Mouse (Mus musculus) heart, postnatal 14 days (tissue): Measurements from ENCODE around the gene Thap11. TPM values are rescaled to one million over a fixed set of nuclear protein-coding genes. Genes with fewer than 3 reads are reported as not detected.
"Not testable (repeated sequence)": the region's sequence is repeated elsewhere in the genome, so short reads cannot be mapped to it uniquely, and the experiment has no call there.

Experiments
- DNase-seq, 2 experiments: peaks; one replicate each; pipeline ENCODE4 v3.0.0; 2021 to 2022
- intact Hi-C: fragments of 180-260 bp; cut with DNase I; formaldehyde crosslinking; loops from one replicate; pipeline ENCODE4 v1.15.1; 2025
- long read RNA-seq, 2 experiments: library from polyadenylated mRNA; stranded (forward); transcript quantifications; one replicate each; pipeline ENCODE4 v2.0.0; 2021
- total RNA-seq, 2 experiments: library from RNA; stranded (reverse); gene quantifications; 2 replicates each; pipeline ENCODE4 v1.2.3; 2021

Gene Thap11
- 10 to 100 TPM; 27.5 to 29.1 TPM for total RNA-seq
- long read RNA-seq, experiment 1, transcript Thap11-201 (1 exons, 1,819 nt) = major isoform, 48 of 48 reads
- long read RNA-seq, experiment 1, partial matches to known transcripts = 0 of 48 reads
- long read RNA-seq, experiment 1, other reads (novel, unspliced or antisense) = 0 of 48 reads
- long read RNA-seq, experiment 2, transcript Thap11-201 (1 exons, 1,819 nt) = major isoform, 46 of 46 reads
- long read RNA-seq, experiment 2, partial matches to known transcripts = 0 of 46 reads
- long read RNA-seq, experiment 2, other reads (novel, unspliced or antisense) = 0 of 46 reads

DNA sequence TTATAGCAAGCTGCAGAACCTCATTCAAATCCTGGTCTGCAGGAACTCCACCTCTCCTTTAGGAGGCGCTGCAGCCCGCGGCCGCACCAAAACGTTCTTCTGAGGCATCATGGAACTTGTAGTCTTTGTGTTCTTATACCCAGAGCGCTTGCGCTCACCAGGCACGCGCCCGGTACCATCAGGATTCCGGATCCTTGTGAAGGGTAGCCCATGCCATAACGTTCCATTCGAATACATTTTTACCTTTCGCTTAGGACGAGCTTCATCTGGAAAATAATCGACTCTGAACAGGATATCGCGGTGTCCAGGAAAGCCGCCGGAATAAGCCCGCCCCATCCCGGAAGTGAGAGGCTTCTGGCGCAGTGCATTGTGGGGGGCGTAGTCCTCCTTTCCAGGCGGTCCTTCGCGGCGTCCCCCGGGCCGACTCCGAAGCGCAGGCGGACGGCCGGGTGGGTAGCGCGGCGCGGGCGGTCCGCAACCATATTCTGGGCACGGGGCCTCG lies at the start of gene Thap11:
Gene Thap11, plus strand, starts transcription at position 418 of the 502 bp plus-strand sequence.
- intact Hi-C loops = loop anchor here (2.0 to 5.0 kb wide), 3 partner anchors 38 to 76 kb away; partner anchors contain the start of genes Nrn1l and Pskh1
- peak; percentile 91 to 95 for DNase-seq

DNA sequence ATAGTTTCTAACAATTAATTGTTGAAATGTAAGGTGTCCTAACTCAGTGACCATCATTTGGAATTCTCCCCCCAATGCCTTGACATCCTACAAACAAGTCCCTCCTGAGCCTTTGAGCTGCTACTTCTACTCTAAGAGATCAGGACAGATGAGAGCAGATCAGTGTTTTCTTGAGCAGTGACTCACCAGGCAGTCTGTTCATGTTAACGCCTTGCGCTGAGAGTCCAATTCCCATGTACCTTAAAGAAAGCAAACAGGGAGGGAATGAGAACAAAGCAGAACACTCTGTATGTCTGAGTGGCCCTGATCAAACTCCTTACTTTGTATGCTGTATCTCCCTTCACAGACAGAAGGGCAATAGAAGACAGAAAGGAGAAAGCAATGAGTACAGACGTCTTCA lies 49.6 kb upstream of the Thap11 start:
- intact Hi-C loops = no loop called here

DNA sequence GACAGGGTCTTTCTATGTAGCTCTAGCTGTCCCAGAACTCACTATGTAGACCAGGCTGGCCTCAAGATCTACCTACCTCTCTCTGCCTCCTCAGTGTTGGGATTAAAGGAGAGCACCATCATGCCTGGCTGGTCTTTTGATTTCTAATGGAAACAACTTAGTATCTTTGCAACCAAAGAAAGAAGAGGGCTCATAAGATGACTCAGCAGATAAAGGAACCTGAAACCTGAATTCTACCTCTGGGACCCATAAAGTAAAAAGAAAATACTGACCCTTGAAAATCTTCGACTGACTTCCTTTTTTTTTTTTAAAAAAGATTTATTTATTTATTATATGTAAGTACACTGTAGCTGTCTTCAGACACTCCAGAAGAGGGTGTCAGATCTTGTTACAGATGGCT lies 49.0 kb upstream of the Thap11 start:
- intact Hi-C loops = no loop called here
- DNase-seq = no peak

More for the DNA sequence above, 49.6 kb upstream of the Thap11 start:
- no peak for DNase-seq

DNA sequence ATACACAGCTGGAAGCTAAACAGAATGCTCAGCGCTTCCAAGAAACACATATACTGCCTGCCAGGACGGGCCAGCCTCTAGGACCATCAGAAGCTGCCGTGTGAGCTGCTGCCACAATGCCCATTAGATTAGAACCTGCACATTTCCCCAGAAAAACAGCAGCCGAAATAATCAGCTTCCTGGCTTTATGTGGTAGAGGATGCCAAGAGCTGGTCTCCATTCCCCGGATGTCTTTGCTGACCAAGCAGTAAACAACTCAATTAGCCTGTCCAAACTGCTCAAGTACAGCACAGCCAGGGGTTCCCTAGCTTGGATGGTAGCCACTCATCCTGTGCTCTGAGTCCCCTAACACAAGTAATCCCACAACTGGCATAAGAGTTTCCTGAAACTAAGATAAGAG lies 47.2 kb upstream of the Thap11 start:
- DNase-seq = no peak
- intact Hi-C loops = no loop called here

DNA sequence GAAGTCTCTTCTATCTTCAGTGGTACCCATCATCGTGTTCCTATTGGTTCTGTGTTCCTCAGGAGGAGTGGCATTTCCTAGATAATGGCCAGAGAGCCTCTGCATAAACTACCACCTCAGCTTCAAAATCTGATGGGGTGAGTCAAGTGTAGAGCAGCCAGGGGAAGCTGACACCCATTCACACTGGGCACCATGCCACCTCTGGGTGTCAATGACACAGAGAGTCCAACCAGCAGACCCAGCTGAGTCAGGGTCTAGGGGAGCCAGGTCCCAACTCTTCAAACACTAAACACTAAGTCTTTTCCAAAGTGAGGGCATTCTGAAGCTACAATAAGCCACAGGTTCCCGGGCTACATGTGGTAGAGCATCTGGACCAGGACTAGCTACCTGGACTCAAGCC lies 46.5 kb upstream of the Thap11 start:
- intact Hi-C loops = no loop called here
- DNase-seq = peak in 1 of 2 experiments; percentile 40

DNA sequence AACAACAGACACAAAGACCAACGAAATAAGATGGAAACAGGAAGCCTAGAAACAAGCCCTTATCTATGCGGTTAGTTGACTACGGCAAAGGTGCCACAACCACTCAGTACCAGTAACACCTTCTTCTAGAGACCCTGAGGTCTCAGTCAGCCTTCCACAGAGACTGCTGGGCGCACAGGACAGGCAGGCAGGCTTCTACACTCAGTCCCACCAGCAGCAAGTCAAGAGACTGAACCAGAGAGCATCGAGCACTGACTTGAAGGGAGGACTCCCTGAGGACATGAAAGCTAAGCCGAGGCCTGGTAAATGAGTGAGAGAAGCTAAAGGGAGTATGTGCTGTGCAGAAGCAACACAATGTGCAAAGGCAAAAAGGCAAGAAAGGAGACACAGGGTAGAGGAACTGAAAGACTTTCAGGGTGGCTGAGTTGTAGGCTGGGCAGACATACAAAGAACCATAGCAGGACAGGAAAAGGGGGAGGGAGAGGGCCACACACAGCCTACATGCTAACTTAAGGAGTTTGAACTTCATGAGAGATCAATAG lies 44.6 kb upstream of the Thap11 start:
- intact Hi-C loops = no loop called here
- DNase-seq = no peak

DNA sequence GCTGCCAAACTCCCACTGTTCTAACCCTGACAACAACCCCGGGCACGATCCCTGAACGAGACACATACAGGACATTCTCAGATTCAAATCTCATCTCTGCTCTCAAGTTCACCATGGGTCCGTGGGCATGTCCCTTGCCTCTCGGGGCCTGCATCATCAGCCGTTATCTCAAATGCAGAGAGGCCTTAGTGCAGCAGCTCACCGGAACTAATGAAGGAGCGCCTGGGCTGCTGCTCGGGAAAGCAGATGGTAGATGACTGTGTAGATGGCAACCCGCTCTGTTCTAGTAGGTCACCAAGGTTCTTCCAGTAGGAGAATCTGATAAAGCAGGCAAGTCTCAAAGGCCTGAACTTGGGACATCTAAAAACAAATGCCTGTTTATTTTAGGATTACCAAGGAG lies 43.9 kb upstream of the Thap11 start:
- no peak for DNase-seq
- intact Hi-C loops = no loop called here

DNA sequence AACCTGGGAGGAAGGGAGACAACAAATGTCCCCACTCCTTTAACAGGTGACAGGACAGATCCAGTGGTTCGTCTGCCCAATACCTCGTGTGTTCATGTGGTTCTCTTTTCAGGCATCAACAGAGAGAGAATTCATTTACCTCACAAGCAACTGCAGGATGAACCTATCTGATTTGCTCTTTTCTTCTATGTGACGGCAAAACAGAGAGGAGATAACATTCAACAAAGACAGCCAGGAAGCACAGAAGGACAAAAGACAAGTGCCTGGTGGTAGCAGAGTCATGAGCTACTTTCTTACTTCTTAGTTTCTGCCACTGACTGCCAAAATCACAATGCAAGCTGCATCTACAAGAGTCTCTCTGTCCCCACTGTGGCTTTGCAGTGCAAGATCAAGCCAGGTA lies 43.4 kb upstream of the Thap11 start:
- DNase-seq = no peak
- intact Hi-C loops = no loop called here

DNA sequence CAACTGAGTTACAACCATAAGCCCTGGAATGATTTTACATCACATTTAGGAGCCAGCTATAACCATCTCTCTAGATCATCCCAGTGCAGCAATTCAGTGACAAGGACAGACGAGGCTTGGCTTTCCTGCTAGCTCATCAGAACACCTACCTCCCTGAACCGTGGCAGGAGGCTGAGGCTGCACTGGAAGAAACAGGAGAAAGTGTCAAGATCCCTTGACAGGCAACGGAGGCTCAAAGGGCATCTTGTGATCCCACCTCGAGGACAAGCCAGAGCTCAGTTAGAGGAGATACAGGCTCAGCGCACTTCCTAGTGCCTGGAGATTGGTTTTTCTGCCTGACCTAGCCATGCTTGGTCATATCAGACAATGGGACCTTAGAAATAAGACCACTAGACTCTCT lies 42.4 kb upstream of the Thap11 start:
- intact Hi-C loops = no loop called here
- DNase-seq = no peak

DNA sequence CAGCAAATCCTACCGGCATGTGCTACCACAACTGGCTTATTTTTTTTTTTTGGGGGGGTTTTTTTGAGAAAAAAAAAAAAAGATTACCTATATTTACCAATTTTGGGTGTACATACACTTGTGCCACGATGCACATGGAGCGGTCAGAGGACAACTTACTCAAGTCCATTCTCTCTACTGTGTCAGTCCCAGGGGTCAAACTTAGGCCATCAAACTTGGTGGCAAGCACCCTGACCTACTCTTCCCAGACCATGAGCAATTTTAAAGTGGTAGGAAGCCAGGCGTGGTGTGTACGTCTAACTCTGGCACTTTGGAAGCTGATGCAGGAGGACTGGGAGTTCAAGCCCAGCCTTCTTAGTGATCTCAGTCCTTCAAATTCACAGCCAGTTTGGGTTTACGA lies 41.7 kb upstream of the Thap11 start:
- DNase-seq = no peak
- intact Hi-C loops = no loop called here

DNA sequence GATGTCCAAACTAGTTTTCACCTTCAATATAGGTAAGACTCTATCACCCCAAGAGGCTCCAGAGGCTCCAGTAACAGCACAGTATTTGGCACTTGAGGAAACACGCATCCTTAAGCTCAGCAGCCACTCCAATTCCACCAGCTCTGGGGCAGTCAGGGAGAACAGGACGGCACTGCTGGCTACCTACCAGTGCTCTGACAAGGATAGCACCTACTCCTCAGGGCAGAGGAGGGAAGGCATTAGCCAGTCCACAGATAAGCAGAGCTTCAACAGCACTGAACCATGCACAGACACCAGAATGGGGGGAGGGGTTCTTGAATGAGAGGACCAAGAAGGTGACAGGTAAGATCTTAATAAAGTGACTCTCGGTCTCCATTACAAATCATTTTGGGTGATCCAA lies 35.3 kb upstream of the Thap11 start:
- intact Hi-C loops = no loop called here
- DNase-seq = no peak

DNA sequence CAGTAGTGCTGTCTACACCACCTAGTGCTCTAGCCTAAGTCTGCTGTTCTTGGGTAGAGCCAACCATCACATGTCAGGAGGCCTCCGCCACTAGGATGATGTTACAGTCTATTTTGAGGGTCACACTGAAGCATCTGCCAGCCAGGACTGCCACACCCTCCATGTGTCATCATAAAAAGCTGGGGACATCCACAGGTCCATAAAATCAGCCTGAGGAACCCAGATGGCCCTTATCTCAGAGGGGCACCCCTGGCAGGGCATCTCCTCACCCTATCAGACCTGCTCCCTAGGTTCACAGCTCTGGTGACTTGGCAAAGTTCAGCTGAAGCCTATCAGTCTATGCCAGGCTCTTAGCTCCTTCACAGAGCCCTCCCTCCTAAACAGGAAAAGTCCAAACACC lies 34.0 kb upstream of the Thap11 start:
- intact Hi-C loops = no loop called here
- DNase-seq = no peak

DNA sequence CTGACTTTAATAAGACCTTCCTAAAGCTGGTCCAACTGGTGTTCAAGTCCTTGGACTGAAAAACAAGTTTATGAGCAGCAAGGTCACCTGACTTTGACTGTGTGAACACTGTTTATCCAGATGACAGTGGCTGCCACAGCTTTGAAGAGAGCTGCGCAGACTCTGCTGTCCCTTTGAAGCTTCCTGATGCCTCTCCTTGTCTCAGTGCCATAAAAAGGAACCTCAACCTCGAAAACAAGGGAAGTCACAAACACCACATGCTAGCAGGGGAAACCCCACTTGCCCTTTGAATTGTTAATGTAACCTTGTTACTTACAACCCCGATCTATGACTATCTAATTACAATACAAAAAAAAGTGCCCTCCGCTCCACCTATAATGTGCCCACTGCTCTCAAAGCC lies 29.4 kb upstream of the Thap11 start:
- no peak for DNase-seq
- intact Hi-C loops = no loop called here

DNA sequence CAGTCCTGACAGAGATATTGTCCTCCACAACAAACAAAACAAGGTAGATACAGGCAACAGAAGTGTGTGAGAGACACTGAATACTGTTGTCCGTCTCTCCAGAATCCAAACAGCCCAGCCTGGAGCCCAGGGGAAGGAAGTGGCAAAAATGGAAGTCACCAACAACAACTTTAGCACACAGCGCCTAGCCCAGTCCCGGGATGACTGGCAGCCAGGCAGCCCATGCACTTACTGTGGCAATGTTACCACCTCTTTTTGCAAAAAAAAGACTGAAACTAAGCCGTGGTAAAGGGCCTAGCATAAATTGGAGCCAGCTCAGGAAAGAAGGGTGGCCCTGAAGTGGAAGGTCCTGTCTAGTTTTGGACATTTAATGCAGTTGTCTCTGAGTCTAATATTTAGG lies 28.6 kb upstream of the Thap11 start:
- DNase-seq = no peak
- intact Hi-C loops = loop anchor here (2.0 kb wide), 1 partner anchor 112 kb away; no protein-coding TSS in a partner anchor

DNA sequence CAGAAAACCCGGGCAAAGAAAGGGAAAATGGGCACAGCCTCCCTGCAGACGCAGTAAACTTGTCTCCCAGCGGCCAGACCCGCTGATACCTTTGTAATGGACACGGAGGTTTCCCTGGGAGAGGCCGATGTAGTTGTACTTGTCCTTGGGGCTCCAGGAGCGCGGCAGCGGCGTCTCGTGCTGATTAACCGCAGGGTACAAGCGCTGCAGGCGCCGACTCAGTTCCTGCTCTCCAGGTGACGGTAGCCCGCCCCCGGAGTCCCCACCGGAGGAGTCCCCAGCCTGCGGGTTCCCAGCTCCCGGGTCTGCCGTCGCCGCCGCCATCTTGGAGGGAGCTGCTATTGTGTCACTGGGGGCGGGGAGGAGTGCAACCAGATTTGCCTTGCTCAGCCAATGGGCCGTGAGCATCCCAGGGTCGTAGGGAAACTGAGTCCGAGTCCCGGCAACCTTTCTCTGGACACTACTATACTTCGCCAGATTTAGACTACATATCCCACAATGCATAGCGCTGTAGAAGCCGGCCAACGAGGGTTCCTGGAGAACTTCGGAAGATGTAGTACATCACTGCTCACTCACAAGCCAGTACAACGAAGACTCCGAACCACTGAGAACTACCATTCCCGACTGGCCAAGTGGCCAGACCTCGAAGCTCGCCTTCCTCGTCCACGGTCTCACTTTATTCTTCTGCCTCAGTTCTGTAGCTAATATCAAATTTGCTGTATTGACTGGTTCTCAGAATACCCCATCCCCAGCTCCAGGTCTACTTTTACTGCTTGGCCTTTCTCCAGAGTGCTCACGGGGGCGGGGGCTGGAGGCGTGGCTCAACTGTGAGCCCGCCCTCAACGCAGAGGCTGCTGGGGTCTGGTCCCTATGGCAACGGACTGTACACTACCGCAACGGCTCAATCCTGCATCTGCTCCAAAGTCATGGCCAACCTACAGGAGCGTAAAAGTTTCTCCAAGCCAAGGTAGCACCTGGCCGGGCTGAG lies 27.8 kb upstream of the Thap11 start, which contains the start of the genes Ranbp10 and Tsnaxip1:
Gene Ranbp10, minus strand, starts transcription at position 490 of the 988 bp plus-strand sequence.
Gene Tsnaxip1, plus strand, starts transcription at position 871 of the 988 bp plus-strand sequence.
- intact Hi-C loops = loop anchor here (2.0 kb wide), 1 partner anchor 112 kb away; no protein-coding TSS in a partner anchor
- DNase-seq = peak; percentile 91 to 93

DNA sequence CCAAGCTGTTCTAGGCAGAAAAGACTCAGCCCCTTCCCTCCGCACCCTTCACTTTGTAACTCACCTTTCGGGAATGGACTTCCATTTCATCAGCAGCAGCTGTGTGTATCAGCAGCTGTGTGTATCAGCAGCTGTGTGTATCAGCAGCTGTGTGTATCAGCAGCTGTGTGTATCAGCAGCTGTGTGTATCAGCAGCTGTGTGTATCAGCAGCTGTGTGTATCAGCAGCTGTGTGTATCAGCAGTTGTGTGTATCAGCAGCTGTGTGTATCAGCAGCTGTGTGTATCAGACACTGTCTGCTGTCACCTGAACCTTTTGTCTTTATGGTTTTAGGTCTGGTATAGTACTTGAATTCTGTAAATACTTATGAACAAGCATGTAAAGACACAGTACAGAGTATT lies 21.2 kb upstream of the Thap11 start:
- intact Hi-C loops = loop anchor here (2.0 kb wide), 1 partner anchor 189 kb away; no protein-coding TSS in a partner anchor

DNA sequence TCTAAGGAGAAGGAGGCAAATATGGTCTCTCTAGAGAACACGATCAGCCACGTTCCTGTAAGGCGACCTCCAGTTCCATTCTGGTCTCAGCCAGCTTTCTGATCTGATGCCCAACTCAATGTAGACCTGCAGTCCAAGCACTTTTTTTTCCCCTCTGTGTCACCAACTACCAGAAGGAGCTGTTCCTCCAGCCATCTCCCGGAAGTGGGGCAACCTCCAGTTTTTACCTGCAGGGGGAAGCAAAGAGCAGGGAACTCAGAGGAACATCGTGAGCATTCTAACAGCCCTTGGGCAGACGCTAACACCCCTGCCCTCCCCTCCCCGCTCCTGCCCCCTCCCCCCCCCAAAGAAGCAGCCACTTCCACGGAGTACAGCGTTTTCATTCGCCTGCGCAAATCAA lies 19.6 kb upstream of the Thap11 start:
- peak; percentile 76 to 86 for DNase-seq
- intact Hi-C loops = loop anchor here (2.0 kb wide), 1 partner anchor 187 kb away; no protein-coding TSS in a partner anchor

More for the DNA sequence above, 21.2 kb upstream of the Thap11 start:
- DNase-seq = not testable (repeated sequence)

DNA sequence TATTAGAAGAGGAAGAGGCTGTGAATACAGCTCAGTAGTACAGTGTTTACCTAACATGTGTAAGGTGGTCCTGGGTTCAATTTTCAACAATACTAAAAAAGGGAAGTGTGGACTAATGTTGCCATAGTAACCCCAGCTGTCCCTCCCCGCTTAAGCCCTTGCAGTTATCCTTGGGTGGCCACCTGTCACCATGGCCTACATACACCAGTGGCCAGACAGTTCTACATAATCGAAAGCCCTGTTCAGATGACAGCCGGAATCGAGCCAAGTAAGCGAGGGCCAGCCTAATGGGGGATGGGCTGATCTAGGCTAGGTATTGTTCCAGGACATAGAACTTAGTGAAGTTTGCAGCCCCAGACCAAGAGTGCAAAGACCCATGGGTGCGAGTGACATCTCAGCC lies 17.9 kb upstream of the Thap11 start:
- DNase-seq = no peak
- intact Hi-C loops = loop anchor here (2.0 kb wide), 1 partner anchor 94 kb away; no protein-coding TSS in a partner anchor

DNA sequence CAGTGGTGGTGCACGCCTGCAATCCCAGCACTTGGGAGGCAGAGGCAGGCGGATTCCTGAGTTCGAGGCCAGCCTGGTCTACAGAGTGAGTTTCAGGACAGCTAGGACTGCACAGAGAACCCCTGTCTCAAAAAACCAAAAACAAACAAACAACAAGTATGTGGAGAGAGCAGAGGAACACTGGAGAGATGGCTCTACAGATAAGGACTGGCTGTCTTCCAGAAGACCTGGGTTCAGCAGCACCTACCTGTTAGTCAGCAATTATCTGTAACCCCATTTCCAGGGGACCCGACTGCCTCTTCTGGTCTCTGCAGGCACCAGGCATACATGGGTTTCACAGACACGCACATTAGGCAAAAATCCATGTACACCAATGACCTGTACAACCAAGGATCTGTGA lies 15.7 kb upstream of the Thap11 start:
- intact Hi-C loops = no loop called here
- DNase-seq = no peak

DNA sequence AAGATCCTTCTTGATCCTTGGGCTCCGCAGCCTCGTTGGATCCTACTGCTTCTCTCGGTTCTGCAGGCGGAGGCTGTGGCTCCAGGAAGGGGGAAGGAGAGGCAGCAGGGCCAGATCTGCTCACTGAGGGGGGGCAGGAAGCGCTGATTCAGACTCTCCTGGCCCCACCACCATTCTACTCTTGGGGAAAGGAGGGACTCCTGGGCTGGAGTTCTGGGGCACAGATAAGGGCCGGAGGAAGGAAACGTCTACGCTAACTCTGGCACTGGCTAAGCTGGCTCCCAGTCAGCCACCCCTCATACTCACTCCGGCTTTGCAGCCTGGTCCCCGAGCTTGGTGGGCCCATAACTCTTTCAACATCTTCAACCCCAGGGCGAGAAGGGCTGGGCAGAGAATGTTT lies 8.3 kb upstream of the Thap11 start:
- DNase-seq = no peak
- intact Hi-C loops = no loop called here
